In the genomic region with DNA sequence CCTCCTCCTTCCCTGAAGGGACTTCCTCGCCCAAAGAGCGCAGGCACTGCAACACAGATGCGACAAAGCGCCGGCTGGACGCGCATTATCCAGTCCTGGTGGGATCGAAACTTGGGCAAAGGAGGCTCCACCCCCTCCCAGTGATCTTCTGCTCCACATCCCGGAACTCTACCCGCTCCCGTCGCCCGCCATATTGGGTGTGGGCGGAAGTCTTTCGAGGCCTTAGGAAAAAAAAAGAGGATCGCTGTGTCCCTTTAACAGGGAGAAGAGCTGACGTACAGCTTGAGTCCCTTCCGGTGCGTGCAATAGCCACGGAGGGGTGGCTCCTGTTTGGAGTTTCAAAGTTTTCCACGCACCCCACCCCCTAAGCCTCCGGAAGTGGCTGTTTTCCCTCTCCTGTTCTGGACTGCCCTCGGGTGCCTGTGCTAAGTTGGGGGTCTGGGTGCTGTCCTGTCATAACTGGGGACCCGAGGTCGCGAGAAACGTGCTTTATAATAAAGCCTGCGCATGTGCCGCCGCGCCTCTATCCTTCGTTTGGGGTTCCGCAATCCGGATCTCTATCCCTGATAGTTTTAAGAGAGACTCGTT, we compare ENCODE assay signal across 7 mouse cellular contexts. TPM values are rescaled to one million over a fixed set of nuclear protein-coding genes. Genes with fewer than 3 reads are reported as not detected.
DNase-seq lines count a peak whose midpoint lies in the region; ATAC-seq lines count a peak whose summit lies in the region.

No protein-coding gene starts in this region.

- ATAC-seq in midbrain, embryonic 13.5 days = peak; percentile 84

- H3K4me3 ChIP-seq in limb, embryonic 10.5 days = peak overlapping the region; percentile 62
- H3K4me3 ChIP-seq in midbrain, embryonic 13.5 days (replicated peaks) = peak overlapping the region; percentile 62

- no peaks in the 10 kb centered on the region for H3K27me3 ChIP-seq in limb, embryonic 10.5 days (ENCODE audit: low read depth, poor library complexity, severe bottlenecking)
- no peaks in the 10 kb centered on the region for H3K27me3 ChIP-seq in midbrain, embryonic 13.5 days

- H3K9ac ChIP-seq in midbrain, embryonic 13.5 days (replicated peaks) = peak overlapping the region; percentile 84

- H3K36me3 ChIP-seq in limb, embryonic 10.5 days = peaks cover 26% of the 10 kb centered on the region
- H3K36me3 ChIP-seq in midbrain, embryonic 13.5 days = peaks cover 17% of the 10 kb centered on the region; the same call in 1 of the 2 replicates

- H3K27ac ChIP-seq in limb, embryonic 10.5 days = peak overlapping the region; percentile 89
- H3K27ac ChIP-seq in midbrain, embryonic 13.5 days = peak overlapping the region; percentile 97

- H3K4me1 ChIP-seq in limb, embryonic 10.5 days = peaks cover 33% of the 10 kb centered on the region
- H3K4me1 ChIP-seq in midbrain, embryonic 13.5 days (replicated peaks) = peaks cover 25% of the 10 kb centered on the region

- peak overlapping the region; percentile 99 for H3K4me2 ChIP-seq in midbrain, embryonic 13.5 days (replicated peaks)

- H3K9me3 ChIP-seq in limb, embryonic 10.5 days (replicated peaks) = no peaks in the 10 kb centered on the region
- H3K9me3 ChIP-seq in midbrain, embryonic 13.5 days = no peaks in the 10 kb centered on the region

- WGBS in limb, embryonic 10.5 days = under 1% methylated on average over 35 of the region's 35 CpGs
- under 1% methylated on average over 35 of the region's 35 CpGs for WGBS in midbrain, embryonic 13.5 days

- DNase-seq in adrenal gland, adult 8-10 months = peak; percentile 98
- peak; percentile 91 for DNase-seq in embryo, embryonic 9.5 days (ENCODE audit: extremely low spot score)
- DNase-seq in gastrocnemius, postnatal 4 days (ENCODE audit: low spot score in 2 of 2) = peak; percentile 78 to 91
- peak; percentile 98 for DNase-seq in kidney, adult 11 months
- peak; percentile 91 for DNase-seq in limb, embryonic 10.5 days (ENCODE audit: low spot score)
- peak; percentile 69 for DNase-seq in spleen, adult 12 weeks (ENCODE audit: low spot score)

RNA-seq across cellular contexts. Expression of gene Gpr137, which starts 9.2 kb away (rescaled TPM):
- total RNA-seq in adrenal gland, adult 8-10 months (2022) = 10 to 100 TPM; 55.6 to 66.1 (median 63.4) TPM
- total RNA-seq in gastrocnemius, postnatal 4 days (2021) = 10 to 100 TPM; 13.7 to 14.4 TPM
- polyA plus RNA-seq in limb, embryonic 10.5 days (2016; fragmentation: Nextera tagmentation; extraction: Ambion mirVana) = 21.6 and 24.4 TPM in 2 replicates
- polyA plus RNA-seq in midbrain, embryonic 13.5 days (2015; fragmentation: Nextera tagmentation; extraction: Ambion mirVana) = 46.1 and 50.3 TPM in 2 replicates

RNA-seq across cellular contexts. Expression of gene Bad, which starts 9.8 kb away (rescaled TPM):
- 10 to 100 TPM; 49.9 to 63.1 (median 56.6) TPM for total RNA-seq in adrenal gland, adult 8-10 months (2022)
- 10 to 100 TPM; 31.6 to 34.4 TPM for total RNA-seq in gastrocnemius, postnatal 4 days (2021)
- 51.8 and 55.3 TPM in 2 replicates for polyA plus RNA-seq in limb, embryonic 10.5 days (2016; fragmentation: Nextera tagmentation; extraction: Ambion mirVana)
- 75.5 and 84.3 TPM in 2 replicates for polyA plus RNA-seq in midbrain, embryonic 13.5 days (2015; fragmentation: Nextera tagmentation; extraction: Ambion mirVana)

RNA-seq across cellular contexts. Expression of gene Kcnk4, which starts 17.2 kb away (rescaled TPM):
- under 1 TPM in 2 of 4 experiments, not detected in 2; 0.14 to 0.24 TPM for total RNA-seq in adrenal gland, adult 8-10 months (2022)
- under 1 TPM in 1 of 2 experiments, not detected in 1; 0.39 TPM for total RNA-seq in gastrocnemius, postnatal 4 days (2021)
- 0.11 TPM in 1 of 2 replicates, not detected in the other for polyA plus RNA-seq in limb, embryonic 10.5 days (2016; fragmentation: Nextera tagmentation; extraction: Ambion mirVana)
- 0.28 and 0.79 TPM in 2 replicates for polyA plus RNA-seq in midbrain, embryonic 13.5 days (2015; fragmentation: Nextera tagmentation; extraction: Ambion mirVana)

RNA-seq across cellular contexts. Expression of gene Ppp1r14b, which starts 23.3 kb away (rescaled TPM):
- total RNA-seq in adrenal gland, adult 8-10 months (2022) = 100 to 1,000 TPM; 153 to 231 (median 191) TPM
- total RNA-seq in gastrocnemius, postnatal 4 days (2021) = 100 to 1,000 TPM; 364 to 392 TPM
- polyA plus RNA-seq in limb, embryonic 10.5 days (2016; fragmentation: Nextera tagmentation; extraction: Ambion mirVana) = 245 and 281 TPM in 2 replicates
- polyA plus RNA-seq in midbrain, embryonic 13.5 days (2015; fragmentation: Nextera tagmentation; extraction: Ambion mirVana) = 116 and 151 TPM in 2 replicates

RNA-seq across cellular contexts. Expression of gene Plcb3, which starts 24.8 kb away (rescaled TPM):
- total RNA-seq in adrenal gland, adult 8-10 months (2022) = 10 to 100 TPM; 40.1 to 83.9 (median 62.1) TPM
- total RNA-seq in gastrocnemius, postnatal 4 days (2021) = 10 to 100 TPM; 22.2 to 23.9 TPM
- 29.2 and 37.8 TPM in 2 replicates for polyA plus RNA-seq in limb, embryonic 10.5 days (2016; fragmentation: Nextera tagmentation; extraction: Ambion mirVana)
- 9.6 and 11.6 TPM in 2 replicates for polyA plus RNA-seq in midbrain, embryonic 13.5 days (2015; fragmentation: Nextera tagmentation; extraction: Ambion mirVana)

Comparison
In these comparisons a context has a peak if more than half of its experiments do, and no peak if none do; other contexts are left out.
1. Peak in every context shown above with its lines: DNase-seq, ATAC-seq, H3K4me3 ChIP-seq and H3K27ac ChIP-seq.